Mouse (Mus musculus): ENCODE measurements around the gene Rassf9. TPM values are rescaled to one million over a fixed set of nuclear protein-coding genes. Genes with fewer than 3 reads are reported as not detected.

The Rassf9 gene
- polyA plus RNA-seq, 1 experiment, result 7.9 TPM

GRCm38 (mm10) chr10:102514159-102514558 lies 2.1 kb downstream of the Rassf9 start:
- no peak overlapping the region for H3K27ac ChIP-seq (ENCODE audit: control insufficient read depth, insufficient read depth, low read depth, low read length)
- H3K36me3 ChIP-seq (ENCODE audit: control insufficient read depth, insufficient read depth, low read length), result no peaks in the 10 kb centered on the region
- 0 out of 2 replicates have a peak, but pooled peaks cover 2% of the 10 kb centered on the region for H3K4me1 ChIP-seq (ENCODE audit: control insufficient read depth, insufficient read depth, low read length)
- H3K27me3 ChIP-seq (ENCODE audit: control insufficient read depth, insufficient read depth, low read length), result no peaks in the 10 kb centered on the region
- no peak for TF ChIP-seq CTCF (IDR thresholded peaks at IDR 0.05; ENCODE audit: control insufficient read depth, insufficient read depth, insufficient replicate concordance, low read depth, low read length)
- no peak overlapping the region for H3K4me3 ChIP-seq (ENCODE audit: control insufficient read depth, low read depth, low read length)

GRCm38 (mm10) chr10:102527901-102528300 lies 15.9 kb downstream of the Rassf9 start:
- no peak overlapping the region for H3K27ac ChIP-seq (ENCODE audit: control insufficient read depth, insufficient read depth, low read depth, low read length)
- no peaks in the 10 kb centered on the region for H3K36me3 ChIP-seq (ENCODE audit: control insufficient read depth, insufficient read depth, low read length)
- TF ChIP-seq POLR2A (IDR thresholded peaks at IDR 0.05; ENCODE audit: control insufficient read depth, low read depth, low read length), result no peak
- TF ChIP-seq CTCF (IDR thresholded peaks at IDR 0.05; ENCODE audit: control insufficient read depth, insufficient read depth, insufficient replicate concordance, low read depth, low read length), result no peak
- peaks cover 2% of the 10 kb centered on the region; the same call in 1 of the 2 replicates for H3K4me1 ChIP-seq (ENCODE audit: control insufficient read depth, insufficient read depth, low read length)
- H3K27me3 ChIP-seq (ENCODE audit: control insufficient read depth, insufficient read depth, low read length), result no peaks in the 10 kb centered on the region
- no peak overlapping the region for H3K4me3 ChIP-seq (ENCODE audit: control insufficient read depth, low read depth, low read length)

- Histone ChIP-seq H3K36me3 (ENCODE audit: control insufficient read depth, insufficient read depth, low read length) (no peaks in the 10 kb centered on the region), H3K27me3 (ENCODE audit: control insufficient read depth, insufficient read depth, low read length) (no peaks in the 10 kb centered on the region), H3K4me1 (ENCODE audit: control insufficient read depth, insufficient read depth, low read length) (no peaks in the 10 kb centered on the region), H3K4me3 (ENCODE audit: control insufficient read depth, low read depth, low read length) (no peak overlapping the region), H3K27ac (ENCODE audit: control insufficient read depth, insufficient read depth, low read depth, low read length) (no peak overlapping the region)
- no peak for TF ChIP-seq POLR2A (IDR thresholded peaks at IDR 0.05; ENCODE audit: control insufficient read depth, low read depth, low read length)
- no peak for TF ChIP-seq CTCF (IDR thresholded peaks at IDR 0.05; ENCODE audit: control insufficient read depth, insufficient read depth, insufficient replicate concordance, low read depth, low read length)
Observed at GRCm38 (mm10) chr10:102553941-102554340, 41.9 kb downstream of the Rassf9 start.

GRCm38 (mm10) chr10:102562488-102562887 lies 50.5 kb downstream of the Rassf9 start:
- no peaks in the 10 kb centered on the region for H3K27me3 ChIP-seq (ENCODE audit: control insufficient read depth, insufficient read depth, low read length)
- no peak overlapping the region for H3K4me3 ChIP-seq (ENCODE audit: control insufficient read depth, low read depth, low read length)
- H3K4me1 ChIP-seq (ENCODE audit: control insufficient read depth, insufficient read depth, low read length), result no peaks in the 10 kb centered on the region
- H3K36me3 ChIP-seq (ENCODE audit: control insufficient read depth, insufficient read depth, low read length), result no peaks in the 10 kb centered on the region
- no peak for TF ChIP-seq CTCF (IDR thresholded peaks at IDR 0.05; ENCODE audit: control insufficient read depth, insufficient read depth, insufficient replicate concordance, low read depth, low read length)
- TF ChIP-seq POLR2A (IDR thresholded peaks at IDR 0.05; ENCODE audit: control insufficient read depth, low read depth, low read length), result no peak
- no peak overlapping the region for H3K27ac ChIP-seq (ENCODE audit: control insufficient read depth, insufficient read depth, low read depth, low read length)

GRCm38 (mm10) chr10:102577970-102578369 lies 65.9 kb downstream of the Rassf9 start:
- Histone ChIP-seq H3K27ac (ENCODE audit: control insufficient read depth, insufficient read depth, low read depth, low read length) (no peak overlapping the region), H3K4me3 (ENCODE audit: control insufficient read depth, low read depth, low read length) (no peak overlapping the region), H3K27me3 (ENCODE audit: control insufficient read depth, insufficient read depth, low read length) (no peaks in the 10 kb centered on the region), H3K4me1 (ENCODE audit: control insufficient read depth, insufficient read depth, low read length) (no peaks in the 10 kb centered on the region), H3K36me3 (ENCODE audit: control insufficient read depth, insufficient read depth, low read length) (no peaks in the 10 kb centered on the region)
- TF ChIP-seq CTCF (IDR thresholded peaks at IDR 0.05; ENCODE audit: control insufficient read depth, insufficient read depth, insufficient replicate concordance, low read depth, low read length), result no peak
- TF ChIP-seq POLR2A (IDR thresholded peaks at IDR 0.05; ENCODE audit: control insufficient read depth, low read depth, low read length), result no peak

GRCm38 (mm10) chr10:102594306-102594705 lies 82.3 kb downstream of the Rassf9 start:
- Histone ChIP-seq H3K36me3 (ENCODE audit: control insufficient read depth, insufficient read depth, low read length) (no peaks in the 10 kb centered on the region), H3K27me3 (ENCODE audit: control insufficient read depth, insufficient read depth, low read length) (no peaks in the 10 kb centered on the region), H3K4me3 (ENCODE audit: control insufficient read depth, low read depth, low read length) (no peak overlapping the region), H3K27ac (ENCODE audit: control insufficient read depth, insufficient read depth, low read depth, low read length) (no peak overlapping the region), H3K4me1 (ENCODE audit: control insufficient read depth, insufficient read depth, low read length) (no peaks in the 10 kb centered on the region)
- TF ChIP-seq CTCF (IDR thresholded peaks at IDR 0.05; ENCODE audit: control insufficient read depth, insufficient read depth, insufficient replicate concordance, low read depth, low read length), result no peak
- TF ChIP-seq POLR2A (IDR thresholded peaks at IDR 0.05; ENCODE audit: control insufficient read depth, low read depth, low read length), result no peak

Other genes with a start within 250 kb of the Rassf9 start
- gene Nts, start 21.7 kb upstream of the Rassf9 start, polyA plus RNA-seq (2012; rRNA removed), result not detected in 2 replicates

Measured in testis, adult 2 months (tissue).